Mouse (Mus musculus) adrenal gland, postnatal 10 days (tissue): Measurements from ENCODE around the gene Slc10a4. TPM values are rescaled to one million over a fixed set of nuclear protein-coding genes. Genes with fewer than 3 reads are reported as not detected.
A peak's percentile ranks its signal among the peaks of the same experiment; 100 is the strongest.
"Not testable (repeated sequence)": the region's sequence is repeated elsewhere in the genome, so short reads cannot be mapped to it uniquely, and the experiment has no call there.

ENCODE experiments used
- DNase-seq: peaks from one replicate; pipeline ENCODE4 v3.0.0; 2021; ENCODE audit warnings: mixed read lengths
- total RNA-seq, 2 experiments: library from RNA; stranded (reverse); gene quantifications; 2 replicates each; pipeline ENCODE4 v1.2.3; 2021

The Slc10a4 gene
- total RNA-seq, 2 experiments from 2014 or later = 11.1 to 14.8 TPM

DNA sequence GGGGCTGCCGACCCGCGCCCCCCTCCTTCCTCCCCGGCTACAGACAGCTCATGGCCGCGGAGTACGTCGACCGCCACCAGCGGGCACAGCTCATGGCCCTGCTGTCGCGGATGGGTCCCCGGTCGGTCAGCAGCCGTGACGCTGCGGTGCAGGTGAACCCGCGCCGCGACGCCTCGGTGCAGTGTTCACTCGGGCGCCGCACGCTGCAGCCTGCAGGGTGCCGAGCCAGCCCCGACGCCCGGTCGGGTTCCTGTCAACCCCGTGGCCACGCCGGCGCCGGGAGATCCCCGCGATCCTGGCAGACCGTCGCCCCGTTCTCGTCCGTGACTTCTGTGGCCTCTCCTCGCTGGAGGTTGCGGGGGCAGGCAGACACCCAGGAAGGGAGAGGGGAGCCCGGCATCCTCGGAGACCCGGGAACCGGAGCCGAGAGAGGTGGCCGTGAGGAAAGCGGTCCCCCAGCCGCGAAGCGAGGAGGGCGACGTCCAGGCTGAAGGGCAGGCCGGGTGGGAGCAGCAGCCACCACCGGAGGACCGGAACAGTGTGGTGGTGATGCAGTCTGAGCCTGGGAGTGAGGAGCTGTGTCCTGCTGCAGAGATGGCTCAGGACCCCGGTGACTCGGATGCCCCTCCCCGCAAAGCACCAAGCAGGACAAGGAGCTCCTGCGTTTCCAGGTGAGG, 7.1 kb downstream of the Slc10a4 start:
- not testable (repeated sequence) for DNase-seq

DNA sequence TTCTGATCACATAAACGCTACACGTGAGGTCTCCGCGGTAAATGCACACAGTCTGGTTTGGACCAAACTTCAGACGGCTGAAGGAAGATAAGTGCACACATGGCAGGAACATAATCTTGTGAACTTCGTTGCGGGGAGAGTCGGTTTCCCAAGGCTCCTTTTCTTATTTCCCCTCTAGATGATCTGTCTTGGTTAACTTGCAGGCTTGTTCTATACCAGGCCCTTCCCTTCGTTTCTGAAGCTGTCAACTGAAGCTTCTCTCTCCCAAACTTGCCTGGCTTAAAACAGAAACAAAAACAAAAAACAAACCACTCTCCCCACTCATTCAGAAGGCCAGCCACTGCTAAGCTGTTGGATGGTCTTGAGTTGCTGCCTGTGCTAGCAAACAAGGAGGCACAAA, 8.1 kb downstream of the Slc10a4 start:
- no peak for DNase-seq

DNA sequence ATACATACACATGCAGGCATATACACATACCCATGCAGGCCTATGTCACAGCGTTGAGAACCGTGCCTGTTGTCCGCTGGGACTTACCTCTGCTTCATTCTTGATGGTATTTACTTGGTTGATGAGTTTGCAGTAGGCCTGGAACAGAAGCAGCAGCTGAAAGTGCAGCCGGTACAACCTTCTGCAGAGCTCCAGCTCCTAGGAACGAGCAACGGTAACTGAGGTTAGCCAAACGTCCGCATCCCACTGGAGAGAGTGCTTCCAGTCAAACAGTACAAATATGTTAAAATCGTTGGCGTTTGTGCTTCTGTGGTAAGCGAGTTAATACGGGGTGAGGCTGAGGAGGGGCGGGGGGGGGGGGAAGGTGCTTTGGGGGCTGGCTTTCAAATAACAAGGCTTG, 17.1 kb downstream of the Slc10a4 start:
- no peak for DNase-seq

DNA sequence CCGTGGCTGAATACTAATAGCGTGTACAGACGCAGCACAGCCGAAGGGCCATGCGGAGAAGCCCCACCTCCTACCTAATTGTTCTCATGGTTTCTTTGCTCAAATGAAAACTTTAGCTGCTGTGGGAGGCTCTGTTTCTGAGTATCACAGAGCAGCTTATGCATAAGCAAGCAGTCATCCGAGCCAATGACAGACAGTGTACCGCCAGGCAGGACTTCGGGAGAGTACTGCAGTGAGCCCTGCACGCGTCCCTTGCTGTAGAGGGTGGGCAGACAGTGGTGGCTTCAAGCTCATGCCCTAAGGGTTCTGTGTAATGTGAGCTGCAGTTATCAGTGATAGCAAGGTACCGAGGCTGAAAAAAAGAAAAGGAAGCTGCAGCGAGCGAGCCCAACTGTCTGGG, 22.0 kb downstream of the Slc10a4 start:
- DNase-seq = no peak

- no peak for DNase-seq
Measured at GRCm38 (mm10) chr5:73032481-73032880, 25.8 kb downstream of the Slc10a4 start.

- DNase-seq = no peak
Measured at GRCm38 (mm10) chr5:73044055-73044454, 37.4 kb downstream of the Slc10a4 start.

DNA sequence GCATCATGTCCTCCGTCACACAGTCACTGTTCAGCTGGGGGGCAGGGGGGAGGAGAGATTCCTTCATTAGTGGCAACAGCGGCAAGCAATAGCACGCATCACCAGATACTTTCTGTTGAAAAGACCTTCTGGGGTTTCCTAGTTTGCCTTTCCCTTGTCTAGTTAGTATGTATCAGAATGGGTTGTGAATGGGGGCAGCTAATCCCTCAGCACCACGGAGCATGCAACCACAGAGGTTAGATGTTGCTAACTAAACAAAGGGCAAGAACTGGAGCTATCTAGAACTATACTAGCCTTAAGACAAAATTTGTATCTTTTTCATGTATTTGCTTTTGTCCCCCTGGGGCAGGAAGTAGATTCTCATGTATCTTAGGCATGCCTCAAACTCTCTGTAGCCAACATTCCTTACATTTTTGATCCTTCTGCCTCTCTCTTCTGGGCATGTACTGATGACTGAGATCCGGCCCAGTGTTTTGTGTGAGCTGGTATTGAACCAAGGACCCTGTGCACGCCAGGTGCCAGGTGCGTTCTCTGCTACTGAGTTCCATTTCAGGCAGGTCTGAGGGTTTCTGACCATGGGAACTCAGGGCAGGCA, 41.1 kb downstream of the Slc10a4 start:
- no peak for DNase-seq

DNA sequence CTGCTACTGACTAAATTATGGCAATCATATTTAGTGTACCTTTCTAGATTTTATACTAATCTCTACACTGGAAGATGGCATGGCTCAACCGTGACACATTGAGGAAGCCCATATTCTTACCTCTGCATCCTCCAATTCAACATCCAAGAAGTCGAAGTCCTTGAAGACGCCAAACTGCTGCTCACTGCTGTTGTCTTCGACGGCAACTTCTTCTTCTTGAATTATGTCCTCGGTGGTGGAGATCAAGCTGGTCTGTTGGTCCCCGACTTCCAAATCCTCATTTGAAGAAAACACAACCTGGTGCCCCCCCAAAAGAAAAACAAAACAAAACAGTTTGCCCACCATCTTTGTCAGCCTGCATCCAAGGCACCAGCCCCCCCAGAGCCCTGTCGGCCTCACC, 47.2 kb downstream of the Slc10a4 start:
- DNase-seq = no peak

GRCm38 (mm10) chr5:73056457-73056856, 49.8 kb downstream of the Slc10a4 start:
- DNase-seq = peak; percentile 12

GRCm38 (mm10) chr5:73056937-73057336, 50.3 kb downstream of the Slc10a4 start:
- DNase-seq = no peak

DNA sequence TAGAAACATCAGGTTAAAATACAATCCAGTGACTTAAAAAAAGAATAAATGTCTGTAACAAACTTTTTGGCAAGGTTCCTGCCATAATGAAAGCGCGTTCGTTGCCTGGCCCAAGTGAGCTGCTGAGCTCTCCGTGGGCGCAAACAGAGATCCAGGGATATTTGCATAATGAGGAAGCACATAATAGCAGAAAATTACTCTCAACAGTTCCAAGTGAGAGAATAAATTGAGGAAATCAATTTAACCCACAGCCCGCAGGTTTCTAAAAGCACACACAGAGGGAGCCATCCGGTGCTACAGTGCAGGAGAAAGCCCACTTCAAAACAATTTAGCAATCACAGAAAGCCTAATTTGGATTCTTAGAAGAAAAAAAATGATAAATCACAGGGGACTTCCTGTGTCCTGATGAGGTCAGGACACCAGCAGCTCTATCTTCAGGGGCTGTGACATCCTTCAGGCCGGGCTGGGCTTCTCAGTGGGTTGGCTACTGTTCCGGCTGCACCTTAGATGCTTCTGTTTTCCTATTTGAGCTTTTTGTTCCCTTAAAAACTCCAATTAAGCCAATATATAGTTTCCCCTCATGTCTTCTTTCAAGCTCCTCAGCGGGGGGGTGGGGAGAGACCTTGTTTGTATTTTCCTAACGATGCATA, 54.9 kb downstream of the Slc10a4 start:
- no peak for DNase-seq

Other genes starting within 250 kb of the Slc10a4 start
- 1 to 10 TPM; 3.5 to 4.9 TPM for gene Tec, start 138.4 kb upstream of the Slc10a4 start, total RNA-seq
- 10 to 100 TPM; 56.1 to 59.8 TPM for gene Slain2, start 92.6 kb upstream of the Slc10a4 start, total RNA-seq
- not detected for gene Gm10135, start 32.2 kb upstream of the Slc10a4 start, total RNA-seq
- gene Fryl, start 249.7 kb downstream of the Slc10a4 start, total RNA-seq = 10 to 100 TPM; 38.4 to 49.1 TPM